Mouse (Mus musculus): ENCODE data around the gene Prkar2a. TPM values are rescaled to one million over a fixed set of nuclear protein-coding genes. Genes with fewer than 3 reads are reported as not detected.

The Prkar2a gene
- polyA plus RNA-seq, 1 experiment = 61.9 TPM

GRCm38 (mm10) chr9:108761561-108761960 lies 72.4 kb downstream of the Prkar2a start:
- TF ChIP-seq CTCF (IDR thresholded peaks at IDR 0.05; ENCODE audit: borderline replicate concordance, insufficient read depth, low read length) (no peak), POLR2A (IDR thresholded peaks at IDR 0.05; ENCODE audit: low read depth, low read length) (no peak)
- H3K27ac ChIP-seq (ENCODE audit: insufficient read depth, low read length) = no peak overlapping the region
- H3K4me3 ChIP-seq (ENCODE audit: insufficient read depth, low read length) = no peak overlapping the region
- H3K4me1 ChIP-seq (ENCODE audit: control insufficient read depth, insufficient read depth, low read length) = no peaks in the 10 kb centered on the region

- no peak for TF ChIP-seq CTCF (IDR thresholded peaks at IDR 0.05; ENCODE audit: borderline replicate concordance, insufficient read depth, low read length)
- no peak for TF ChIP-seq POLR2A (IDR thresholded peaks at IDR 0.05; ENCODE audit: low read depth, low read length)
- no peaks in the 10 kb centered on the region for H3K4me1 ChIP-seq (ENCODE audit: control insufficient read depth, insufficient read depth, low read length)
- no peak overlapping the region for H3K27ac ChIP-seq (ENCODE audit: insufficient read depth, low read length)
- no peak overlapping the region for H3K4me3 ChIP-seq (ENCODE audit: insufficient read depth, low read length)
These were observed 75.9 kb downstream of the Prkar2a start for GRCm38 (mm10) chr9:108764971-108765370.

GRCm38 (mm10) chr9:108776614-108777013 lies 87.5 kb downstream of the Prkar2a start:
- TF ChIP-seq POLR2A (IDR thresholded peaks at IDR 0.05; ENCODE audit: low read depth, low read length) (no peak), CTCF (IDR thresholded peaks at IDR 0.05; ENCODE audit: borderline replicate concordance, insufficient read depth, low read length) (no peak)
- Histone ChIP-seq H3K4me3 (ENCODE audit: insufficient read depth, low read length) (no peak overlapping the region), H3K27ac (ENCODE audit: insufficient read depth, low read length) (no peak overlapping the region), H3K4me1 (ENCODE audit: control insufficient read depth, insufficient read depth, low read length) (no peaks in the 10 kb centered on the region)

GRCm38 (mm10) chr9:108777276-108777675 lies 88.2 kb downstream of the Prkar2a start:
- H3K27ac ChIP-seq (ENCODE audit: insufficient read depth, low read length) = no peak overlapping the region
- no peak overlapping the region for H3K4me3 ChIP-seq (ENCODE audit: insufficient read depth, low read length)
- H3K4me1 ChIP-seq (ENCODE audit: control insufficient read depth, insufficient read depth, low read length) = no peaks in the 10 kb centered on the region
- TF ChIP-seq POLR2A (IDR thresholded peaks at IDR 0.05; ENCODE audit: low read depth, low read length) = no peak
- no peak for TF ChIP-seq CTCF (IDR thresholded peaks at IDR 0.05; ENCODE audit: borderline replicate concordance, insufficient read depth, low read length)

GRCm38 (mm10) chr9:108780959-108781358 lies 91.8 kb downstream of the Prkar2a start:
- TF ChIP-seq CTCF (IDR thresholded peaks at IDR 0.05; ENCODE audit: borderline replicate concordance, insufficient read depth, low read length) (no peak), POLR2A (IDR thresholded peaks at IDR 0.05; ENCODE audit: low read depth, low read length) (no peak)
- no peak overlapping the region for H3K4me3 ChIP-seq (ENCODE audit: insufficient read depth, low read length)
- peaks cover 2% of the 10 kb centered on the region for H3K4me1 ChIP-seq (ENCODE audit: control insufficient read depth, insufficient read depth, low read length)
- H3K27ac ChIP-seq (ENCODE audit: insufficient read depth, low read length) = no peak overlapping the region

- Histone ChIP-seq H3K4me3 (ENCODE audit: insufficient read depth, low read length) (no peak overlapping the region), H3K4me1 (ENCODE audit: control insufficient read depth, insufficient read depth, low read length) (peaks cover 6% of the 10 kb centered on the region), H3K27ac (ENCODE audit: insufficient read depth, low read length) (no peak overlapping the region)
- TF ChIP-seq CTCF (IDR thresholded peaks at IDR 0.05; ENCODE audit: borderline replicate concordance, insufficient read depth, low read length) (no peak), POLR2A (IDR thresholded peaks at IDR 0.05; ENCODE audit: low read depth, low read length) (no peak)
These were observed 92.8 kb downstream of the Prkar2a start for GRCm38 (mm10) chr9:108781891-108782290.

- no peak for TF ChIP-seq POLR2A (IDR thresholded peaks at IDR 0.05; ENCODE audit: low read depth, low read length)
- TF ChIP-seq CTCF (IDR thresholded peaks at IDR 0.05; ENCODE audit: borderline replicate concordance, insufficient read depth, low read length) = no peak
- peaks cover 9% of the 10 kb centered on the region for H3K4me1 ChIP-seq (ENCODE audit: control insufficient read depth, insufficient read depth, low read length)
- peak overlapping the region; percentile 28 for H3K4me3 ChIP-seq (ENCODE audit: insufficient read depth, low read length)
- no peak overlapping the region for H3K27ac ChIP-seq (ENCODE audit: insufficient read depth, low read length)
These were observed 93.9 kb downstream of the Prkar2a start for GRCm38 (mm10) chr9:108782836-108783547.

- Histone ChIP-seq H3K4me3 (ENCODE audit: insufficient read depth, low read length) (peak within 1 kb of the TSS; percentile 92), H3K27ac (ENCODE audit: insufficient read depth, low read length) (no peak within 1 kb of the TSS), H3K4me1 (ENCODE audit: control insufficient read depth, insufficient read depth, low read length) (peaks cover 9% of the 10 kb centered on the region)
- TF ChIP-seq CTCF (IDR thresholded peaks at IDR 0.05; ENCODE audit: borderline replicate concordance, insufficient read depth, low read length) (no peak), POLR2A (IDR thresholded peaks at IDR 0.05; ENCODE audit: low read depth, low read length) (peak; percentile 60)
These were observed 94.7 kb downstream of the Prkar2a start, which contains the start of gene Ip6k2 for GRCm38 (mm10) chr9:108783548-108784463. Gene Ip6k2, plus strand, starts transcription at chr9:108783796.

- H3K27ac ChIP-seq (ENCODE audit: insufficient read depth, low read length) = no peak overlapping the region
- H3K4me3 ChIP-seq (ENCODE audit: insufficient read depth, low read length) = peak overlapping the region; percentile 27; the same call in 1 of the 2 replicates
- peaks cover 9% of the 10 kb centered on the region for H3K4me1 ChIP-seq (ENCODE audit: control insufficient read depth, insufficient read depth, low read length)
- TF ChIP-seq CTCF (IDR thresholded peaks at IDR 0.05; ENCODE audit: borderline replicate concordance, insufficient read depth, low read length) (no peak), POLR2A (IDR thresholded peaks at IDR 0.05; ENCODE audit: low read depth, low read length) (no peak)
These were observed 96.3 kb downstream of the Prkar2a start for GRCm38 (mm10) chr9:108785416-108785815.
